8 mouse cellular contexts compared by ENCODE assay signal in the genomic region with DNA sequence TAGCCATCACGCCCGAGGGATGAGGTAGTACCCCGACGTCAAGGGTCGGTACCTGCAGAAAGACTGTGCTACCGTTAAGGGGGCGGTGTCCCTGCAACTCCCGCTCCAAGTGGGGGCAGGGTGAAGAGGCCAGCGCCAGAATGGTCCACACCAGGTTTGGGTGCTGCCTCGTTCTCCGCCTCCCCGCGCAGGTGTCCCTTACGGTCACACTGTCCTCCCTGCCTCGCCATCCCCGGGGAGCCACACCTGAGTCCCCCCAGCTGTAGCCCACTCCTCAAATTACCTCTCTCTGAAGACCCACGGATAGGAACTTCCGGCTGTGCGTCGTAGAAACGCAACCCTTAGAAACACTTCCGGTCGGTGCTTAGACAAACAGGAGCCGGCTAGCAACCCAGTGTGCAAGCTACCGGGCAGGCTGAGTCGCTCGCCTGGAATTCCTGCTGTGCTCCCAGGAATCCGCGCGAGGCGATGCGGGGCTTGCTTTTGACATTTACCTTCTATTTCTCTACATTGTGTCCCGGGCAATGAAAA. TPM values are rescaled to one million over a fixed set of nuclear protein-coding genes. Genes with fewer than 3 reads are reported as not detected.
A peak's percentile ranks its signal among the peaks of the same experiment; 100 is the strongest.
DNase-seq lines count a peak whose midpoint lies in the region; ATAC-seq lines count a peak whose summit lies in the region.

A gene (minus strand): TSS at position 343 of the 531 bp plus-strand sequence.

- under 1% methylated on average over 33 of the region's 33 CpGs for WGBS in hindbrain, embryonic 15.5 days
- WGBS in macrophage (ENCODE audit: missing documents) = 0% methylated on average over 33 of the region's 33 CpGs

- peak within 1 kb of the TSS; percentile 88 for H3K4me2 ChIP-seq in hindbrain, embryonic 15.5 days

- H3K4me1 ChIP-seq in hindbrain, embryonic 15.5 days (replicated peaks) = peaks cover 18% of the 10 kb centered on the region

- H3K27me3 ChIP-seq in hindbrain, embryonic 15.5 days = no peaks in the 10 kb centered on the region

- peak; percentile 88 for ATAC-seq in hindbrain, embryonic 15.5 days (ENCODE audit: low FRiP score, low read depth)

- H3K36me3 ChIP-seq in hindbrain, embryonic 15.5 days = peaks cover 23% of the 10 kb centered on the region
- peaks cover 26% of the 10 kb centered on the region for H3K36me3 ChIP-seq in macrophage (ENCODE audit: inconsistent target)

- H3K79me2 ChIP-seq in macrophage (ENCODE audit: inconsistent target) = no peaks in the 10 kb centered on the region; the same call in 1 of the 2 replicates

- no peaks in the 10 kb centered on the region for H3K9me3 ChIP-seq in hindbrain, embryonic 15.5 days

- H3K4me3 ChIP-seq in hindbrain, embryonic 15.5 days = peak within 1 kb of the TSS; percentile 84
- peak within 1 kb of the TSS; percentile 97 for H3K4me3 ChIP-seq in macrophage (ENCODE audit: inconsistent target)

- peak within 1 kb of the TSS; percentile 90 for H3K9ac ChIP-seq in hindbrain, embryonic 15.5 days

- peak; percentile 75 for DNase-seq in T-cell, adult 2 months (ENCODE audit: low spot score)
- DNase-seq in cerebellum, postnatal 25 days = peak; percentile 88 to 89
- DNase-seq in frontal cortex, postnatal 36 days (ENCODE audit: low spot score in 2 of 2) = peak; percentile 83 to 92
- DNase-seq in left cerebral cortex, adult 11 months (ENCODE audit: low spot score) = peak; percentile 69
- peak; percentile 83 for DNase-seq in right cerebral cortex, adult 18-20 months
- DNase-seq in urinary bladder, postnatal 25 days (ENCODE audit: low spot score) = peak; percentile 69

- H3K27ac ChIP-seq in hindbrain, embryonic 15.5 days (replicated peaks) = peak within 1 kb of the TSS; percentile 65
- H3K27ac ChIP-seq in macrophage = peak within 1 kb of the TSS; percentile 31

RNA-seq across cellular contexts. Expression of the gene that starts here (rescaled TPM):
- polyA plus RNA-seq in hindbrain, embryonic 15.5 days (2015; fragmentation: Nextera tagmentation; extraction: Ambion mirVana) = 76.5 and 76.8 TPM in 2 replicates
- 10 to 100 TPM; 12.4 to 50.5 (median 32.1) TPM for total RNA-seq in macrophage (2018; cell fraction: chromatin; rRNA removed)
- total RNA-seq in macrophage (2018; cell fraction: cytosol; rRNA removed) = 10 to 100 TPM; 10.3 to 19.2 (median 14.9) TPM
- 10 to 100 TPM; 13.2 to 44.2 (median 22.9) TPM for total RNA-seq in macrophage (2018; cell fraction: nucleus; rRNA removed)
- polyA plus RNA-seq in macrophage (2018) = 10.3 to 15.0 TPM (median 15.0 TPM) in 3 replicates

Comparison
In these comparisons a context has a peak if more than half of its experiments do, and no peak if none do; other contexts are left out.
1. Peak in every context shown above with its lines: DNase-seq, ATAC-seq, H3K4me3 ChIP-seq and H3K27ac ChIP-seq.